Mouse (Mus musculus) forebrain, embryonic 16.5 days (tissue): ENCODE measurements at regions not wholly inside any gene's neighbourhood (a gene's known extent, or its start where the extent isn't known, plus 50 kb on each side); places are given as distances from the start of the nearest gene placed in this dataset.

ENCODE experiments used
- ATAC-seq: fragments of 200-750 bp; cut with Nextera tagmentation; 2 replicates; pipeline ENCODE4 v1.8.0; 2017; ENCODE audit warnings: mild to moderate bottlenecking, moderate library complexity
- H3K27ac ChIP-seq: fragments of 300-500 bp; sonication (generic); 2 replicates; pipeline ENCODE4 v1.5.1; 2014; ENCODE audit warnings: low read length, control low read depth
- H3K27me3 ChIP-seq: fragments of 300-500 bp; sonication (generic); replicated peaks from 2 replicates; pipeline ENCODE4 v1.6.1; 2014; ENCODE audit warnings: low read length; ENCODE audit not compliant: control insufficient read depth, insufficient read depth
- H3K36me3 ChIP-seq: fragments of 300-500 bp; sonication (generic); 2 replicates; pipeline ENCODE4 v1.6.1; 2014; ENCODE audit not compliant: control insufficient read depth, insufficient read depth
- H3K4me1 ChIP-seq: fragments of 300-500 bp; sonication (generic); replicated peaks from 2 replicates; pipeline ENCODE4 v1.6.1; 2014; ENCODE audit warnings: low read length; ENCODE audit not compliant: control insufficient read depth, insufficient read depth
- H3K4me2 ChIP-seq: fragments of 300-500 bp; sonication (generic); 2 replicates; pipeline ENCODE4 v1.6.1; 2014; ENCODE audit warnings: mild to moderate bottlenecking, low read length, control low read depth
- H3K4me3 ChIP-seq: fragments of 300-500 bp; sonication (generic); replicated peaks from 2 replicates; pipeline ENCODE4 v1.5.1; 2014; ENCODE audit warnings: mild to moderate bottlenecking, low read length, control low read depth
- H3K9ac ChIP-seq: fragments of 300-500 bp; sonication (generic); replicated peaks from 2 replicates; pipeline ENCODE4 v1.6.1; 2014; ENCODE audit warnings: low read depth, low read length, control low read depth
- H3K9me3 ChIP-seq: fragments of 300-500 bp; sonication (generic); 2 replicates; pipeline ENCODE4 v1.6.1; 2016; ENCODE audit warnings: low read length; ENCODE audit not compliant: control insufficient read depth
- WGBS: fragments of 180-500 bp; shearing (Covaris S2); extraction: QIAGEN DNeasy Blood & Tissue Kit; methylation state at CpG from one replicate; pipeline ENCODE4 v1.1.7; 2014; 5-methylcytosine and 5-hydroxymethylcytosine counted together

- Histone ChIP-seq H3K36me3 (no peaks in the 10 kb centered on the region), H3K4me3 (no peak overlapping the region), H3K4me2 (no peak overlapping the region), H3K4me1 (no peaks in the 10 kb centered on the region), H3K9me3 (no peaks in the 10 kb centered on the region), H3K27me3 (no peaks in the 10 kb centered on the region), H3K9ac (no peak overlapping the region), H3K27ac (no peak overlapping the region)
- WGBS, result 27% methylated on average over 1 of the region's 1 CpGs
- no peak for ATAC-seq
These were observed 279.0 kb downstream of the Pdha2 start for GRCm38 (mm10) chr3:140933156-140933555.

- Histone ChIP-seq H3K4me3 (no peak overlapping the region), H3K27me3 (no peaks in the 10 kb centered on the region), H3K9ac (no peak overlapping the region), H3K27ac (no peak overlapping the region), H3K9me3 (no peaks in the 10 kb centered on the region), H3K36me3 (no peaks in the 10 kb centered on the region), H3K4me2 (no peak overlapping the region), H3K4me1 (no peaks in the 10 kb centered on the region)
- ATAC-seq, result no peak
- WGBS, result 90% methylated on average over 5 of the region's 5 CpGs
These were observed 285.5 kb downstream of the Pdha2 start for GRCm38 (mm10) chr3:140926689-140927088.

GRCm38 (mm10) chr3:140876201-140876895 is 335.8 kb downstream of the Pdha2 start:
- H3K27ac ChIP-seq, result no peak overlapping the region
- H3K9ac ChIP-seq, result no peak overlapping the region
- no peak overlapping the region for H3K4me2 ChIP-seq
- H3K9me3 ChIP-seq, result no peaks in the 10 kb centered on the region
- no peaks in the 10 kb centered on the region for H3K4me1 ChIP-seq
- no peaks in the 10 kb centered on the region for H3K36me3 ChIP-seq
- H3K27me3 ChIP-seq, result no peaks in the 10 kb centered on the region
- 85% methylated on average over 4 of the region's 4 CpGs for WGBS
- ATAC-seq, result no peak
- no peak overlapping the region for H3K4me3 ChIP-seq

DNA sequence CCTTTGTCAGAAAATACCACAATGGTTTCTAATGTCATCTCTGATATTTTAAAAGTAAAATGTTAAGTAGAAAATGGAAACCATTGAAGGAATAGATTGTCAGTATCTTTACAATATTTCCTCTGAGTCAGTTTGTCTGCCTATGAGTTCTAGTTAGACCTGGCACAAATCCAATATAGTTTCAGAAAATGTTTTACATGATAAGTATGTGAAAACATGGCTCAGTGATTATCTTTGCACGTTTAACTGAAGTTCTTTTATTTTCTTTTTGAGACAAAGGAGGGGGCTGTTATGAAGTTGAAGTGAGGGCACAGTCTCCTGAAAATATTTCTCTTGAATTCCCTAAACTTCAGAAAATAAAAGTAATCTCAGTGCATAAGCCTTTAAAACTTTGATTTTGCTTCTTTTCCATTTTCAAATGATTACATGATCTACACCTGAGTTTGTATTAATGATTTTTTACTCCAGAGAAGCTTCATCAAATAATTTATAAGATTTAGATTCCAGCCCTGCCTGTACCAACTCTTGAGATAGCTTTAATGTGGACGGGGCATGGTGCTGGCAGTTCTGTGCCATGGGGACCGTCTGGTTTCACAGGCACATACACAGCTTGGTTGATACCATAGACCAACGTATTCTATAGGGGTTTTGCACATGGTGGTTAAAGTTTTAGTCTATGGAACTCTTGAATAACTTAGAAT is 336.5 kb downstream of the Pdha2 start:
- Histone ChIP-seq H3K27me3 (no peaks in the 10 kb centered on the region), H3K4me3 (no peak overlapping the region), H3K36me3 (no peaks in the 10 kb centered on the region), H3K4me2 (no peak overlapping the region), H3K9me3 (no peaks in the 10 kb centered on the region), H3K27ac (no peak overlapping the region), H3K4me1 (no peaks in the 10 kb centered on the region), H3K9ac (no peak overlapping the region)
- ATAC-seq, result no peak
- 70% methylated on average over 4 of the region's 4 CpGs for WGBS

DNA sequence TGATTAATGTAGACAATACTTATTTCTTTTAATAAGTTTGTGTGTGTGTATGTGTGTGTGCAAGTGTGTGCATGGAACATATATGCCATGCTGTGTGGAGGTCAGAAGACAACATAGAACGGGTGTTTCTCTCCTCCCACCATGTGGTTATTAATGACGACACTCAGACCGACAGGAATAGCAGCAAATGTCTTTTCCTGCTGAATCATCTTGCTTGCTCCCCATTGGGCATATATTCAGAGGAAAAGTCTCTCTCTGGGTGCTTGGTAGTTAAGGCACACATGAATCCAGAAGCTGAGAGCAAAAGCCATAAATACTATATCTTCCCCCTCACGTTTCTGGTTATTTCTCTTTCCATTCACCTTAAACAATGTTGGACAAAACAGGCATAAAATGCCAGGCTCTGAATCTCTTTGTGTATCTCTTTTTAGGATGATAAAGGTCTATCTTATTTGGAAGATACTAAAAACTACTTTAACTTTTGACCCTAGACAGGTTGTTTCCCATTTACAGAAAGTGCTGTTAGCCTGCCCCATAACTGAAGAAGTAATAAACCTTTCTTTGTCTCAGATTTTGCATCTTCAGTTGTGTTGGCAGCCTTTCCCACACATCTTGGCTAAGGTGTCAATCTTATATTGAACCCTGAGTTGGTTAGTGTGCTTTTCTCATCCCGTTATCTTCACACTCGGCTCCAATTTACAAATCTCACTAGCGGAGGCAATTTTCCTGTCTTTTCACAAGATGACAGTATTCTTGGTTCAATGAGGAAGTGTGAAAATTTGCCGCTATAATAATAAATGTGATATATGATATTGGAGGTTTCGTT is 337.9 kb downstream of the Pdha2 start:
- Histone ChIP-seq H3K4me2 (no peak overlapping the region), H3K4me1 (no peaks in the 10 kb centered on the region), H3K27me3 (no peaks in the 10 kb centered on the region), H3K36me3 (no peaks in the 10 kb centered on the region), H3K27ac (no peak overlapping the region), H3K4me3 (no peak overlapping the region), H3K9ac (no peak overlapping the region), H3K9me3 (no peaks in the 10 kb centered on the region)
- ATAC-seq, result no peak
- WGBS, result 71% methylated on average over 9 of the region's 9 CpGs

DNA sequence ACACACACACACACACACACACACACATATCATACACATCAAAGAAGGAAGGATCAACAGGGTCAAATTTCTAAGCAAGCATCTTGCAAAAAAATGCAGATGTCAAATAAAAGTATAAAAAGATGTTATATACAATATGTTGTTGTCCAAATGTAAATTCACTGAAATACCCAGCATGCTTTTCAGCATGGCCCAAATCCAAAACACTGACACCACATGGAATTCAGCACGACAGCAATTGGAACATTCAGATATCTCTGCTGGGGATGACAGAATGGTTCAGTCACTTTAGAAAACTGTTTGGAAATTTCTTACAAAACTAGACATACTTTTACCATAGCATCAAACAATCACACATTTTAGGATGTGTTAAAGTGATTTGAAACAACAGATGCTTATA is 339.6 kb downstream of the Pdha2 start:
- Histone ChIP-seq H3K27me3 (no peaks in the 10 kb centered on the region), H3K4me3 (no peak overlapping the region), H3K36me3 (no peaks in the 10 kb centered on the region), H3K9ac (no peak overlapping the region), H3K4me2 (no peak overlapping the region), H3K27ac (no peak overlapping the region), H3K4me1 (no peaks in the 10 kb centered on the region), H3K9me3 (no peaks in the 10 kb centered on the region)
- WGBS, result 48% methylated on average over 1 of the region's 1 CpGs
- no peak for ATAC-seq

GRCm38 (mm10) chr3:140871261-140871660 is 340.9 kb downstream of the Pdha2 start:
- Histone ChIP-seq H3K9me3 (no peaks in the 10 kb centered on the region), H3K4me1 (no peaks in the 10 kb centered on the region), H3K4me2 (no peak overlapping the region), H3K4me3 (no peak overlapping the region), H3K27ac (no peak overlapping the region), H3K27me3 (no peaks in the 10 kb centered on the region), H3K9ac (no peak overlapping the region), H3K36me3 (no peaks in the 10 kb centered on the region)
- WGBS, result 89% methylated on average over 2 of the region's 2 CpGs
- no peak for ATAC-seq

DNA sequence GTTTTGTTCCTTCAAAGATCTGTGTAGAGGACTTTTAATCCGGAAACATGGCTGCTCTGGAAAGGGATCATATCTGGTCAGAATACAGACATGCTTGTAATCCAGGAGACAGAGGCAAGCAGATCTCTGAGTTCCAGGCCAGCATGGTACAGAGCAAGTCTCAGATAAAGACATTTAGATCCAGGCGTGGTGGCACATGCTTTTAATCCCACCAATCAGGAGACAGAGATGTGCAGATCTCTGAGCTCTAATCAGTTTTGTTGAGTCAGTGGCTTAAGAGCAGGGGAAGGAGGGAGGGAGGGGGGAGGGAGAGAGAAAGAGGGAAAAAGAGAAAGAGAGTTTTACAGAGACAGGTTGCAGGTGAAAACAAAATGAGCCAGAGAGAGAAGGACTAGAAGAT is 372.0 kb downstream of the Pdha2 start:
- no peak overlapping the region for H3K27ac ChIP-seq
- ATAC-seq, result no peak
- 88% methylated on average over 2 of the region's 2 CpGs for WGBS
- no peaks in the 10 kb centered on the region for H3K4me1 ChIP-seq
- H3K27me3 ChIP-seq, result no peaks in the 10 kb centered on the region
- H3K36me3 ChIP-seq, result no peaks in the 10 kb centered on the region
- no peaks in the 10 kb centered on the region for H3K9me3 ChIP-seq
- no peak overlapping the region for H3K4me3 ChIP-seq
- no peak overlapping the region for H3K4me2 ChIP-seq
- H3K9ac ChIP-seq, result no peak overlapping the region

GRCm38 (mm10) chr3:140837976-140838581 is 374.1 kb downstream of the Pdha2 start:
- Histone ChIP-seq H3K4me2 (no peak overlapping the region), H3K36me3 (no peaks in the 10 kb centered on the region), H3K27ac (no peak overlapping the region), H3K27me3 (no peaks in the 10 kb centered on the region), H3K4me3 (no peak overlapping the region), H3K4me1 (no peaks in the 10 kb centered on the region), H3K9ac (no peak overlapping the region), H3K9me3 (no peaks in the 10 kb centered on the region)
- 90% methylated on average over 2 of the region's 2 CpGs for WGBS
- no peak for ATAC-seq
